Mouse (Mus musculus) MEL (cell line): Measurements from ENCODE around the gene F830045P16Rik. TPM values are rescaled to one million over a fixed set of nuclear protein-coding genes. Genes with fewer than 3 reads are reported as not detected.

Experiments used
- DNase-seq: peaks from one replicate; pipeline ENCODE4 v3.0.0; 2011; ENCODE audit warnings: low read depth, low spot score
- H3K27ac ChIP-seq: 2 replicates; pipeline ENCODE4 v1.5.1; 2012; ENCODE audit warnings: low read depth, mild to moderate bottlenecking, control low read depth, low read length, moderate library complexity; ENCODE audit not compliant: control insufficient read depth
- H3K27me3 ChIP-seq, 2 experiments: fragments of 150-350 bp in 1 of 2; sonication (generic) in 1 of 2; 2 replicates each; pipeline ENCODE4 v1.6.1; 2012; ENCODE audit warnings: low read length in 2 of 2, mild to moderate bottlenecking in 2 of 2, improper control_type of control experiment in 1 of 2, moderate library complexity in 1 of 2; ENCODE audit not compliant: insufficient read depth in 2 of 2, control insufficient read depth in 1 of 2
- H3K36me3 ChIP-seq, 2 experiments: 2 replicates each; pipeline ENCODE4 v1.6.1; 2012 to 2014; ENCODE audit warnings: low read length in 2 of 2, improper control_type of control experiment in 1 of 2, inconsistent platforms in 1 of 2, mild to moderate bottlenecking in 1 of 2; ENCODE audit not compliant: insufficient read depth in 2 of 2, control insufficient read depth in 1 of 2
- H3K4me1 ChIP-seq, 2 experiments: fragments of 150-350 bp in 1 of 2; sonication (generic) in 1 of 2; 2 replicates each; pipeline ENCODE4 v1.6.1; 2012; ENCODE audit warnings: low read length in 2 of 2, improper control_type of control experiment in 1 of 2, mild to moderate bottlenecking in 1 of 2; ENCODE audit not compliant: insufficient read depth in 2 of 2, control insufficient read depth in 1 of 2
- H3K4me3 ChIP-seq, 2 experiments: fragments of 150-350 bp in 1 of 2; sonication (generic) in 1 of 2; 2 replicates each; pipeline ENCODE4 v1.5.1; 2012; ENCODE audit warnings: low read depth in 2 of 2, low read length in 2 of 2, mild to moderate bottlenecking in 2 of 2, moderate library complexity in 2 of 2, control low read depth in 1 of 2, improper control_type of control experiment in 1 of 2; ENCODE audit not compliant: control insufficient read depth in 1 of 2, insufficient read depth in 1 of 2
- H3K79me2 ChIP-seq: 2 replicates; pipeline ENCODE4 v1.6.1; 2012; ENCODE audit warnings: mild to moderate bottlenecking, low read length, moderate library complexity; ENCODE audit not compliant: control insufficient read depth, poor library complexity, insufficient read depth
- H3K9ac ChIP-seq: 2 replicates; pipeline ENCODE4 v1.6.1; 2012; ENCODE audit warnings: low read depth, mild to moderate bottlenecking, control low read depth, low read length, moderate library complexity; ENCODE audit not compliant: control insufficient read depth, poor library complexity, severe bottlenecking
- H3K9me3 ChIP-seq: fragments of 150-350 bp; sonication (generic); replicated peaks from 2 replicates; pipeline ENCODE4 v1.6.1; 2012; ENCODE audit warnings: mild to moderate bottlenecking, low read length, improper control_type of control experiment, moderate library complexity; ENCODE audit not compliant: insufficient read depth
- CTCF ChIP-seq, 3 experiments: IDR thresholded peaks in 2 of 3; conservative IDR thresholded peaks in 1 of 3; 2 replicates each; pipeline ENCODE4 v1.5.1; 2011 to 2012; ENCODE audit warnings: low read length in 3 of 3, low read depth in 2 of 3, mild to moderate bottlenecking in 2 of 3, improper control_type of control experiment in 1 of 3, inconsistent platforms in 1 of 3, mixed read lengths in 1 of 3, moderate library complexity in 1 of 3; ENCODE audit not compliant: control insufficient read depth in 1 of 3, insufficient read depth in 1 of 3, poor library complexity in 1 of 3, severe bottlenecking in 1 of 3
- ELF1 ChIP-seq: IDR thresholded peaks from 2 replicates; pipeline ENCODE4 v1.6.1; 2014; ENCODE audit warnings: low read depth, mild to moderate bottlenecking, inconsistent platforms, low read length, improper control_type of control experiment, moderate library complexity
- GABPA ChIP-seq: IDR thresholded peaks from 2 replicates; pipeline ENCODE4 v1.6.1; 2012; ENCODE audit warnings: low read depth, mild to moderate bottlenecking, inconsistent platforms, low read length, improper control_type of control experiment, moderate library complexity
- GATA1 ChIP-seq: IDR thresholded peaks from 2 replicates; pipeline ENCODE4 v1.6.1; 2011; ENCODE audit warnings: low read depth, low read length, improper control_type of control experiment
- MYB ChIP-seq: IDR thresholded peaks from 2 replicates; pipeline ENCODE4 v1.6.1; 2011; ENCODE audit warnings: mild to moderate bottlenecking, low read depth, low read length, improper control_type of control experiment
- NRF1 ChIP-seq: IDR thresholded peaks from 2 replicates; pipeline ENCODE4 v1.6.1; 2014; ENCODE audit warnings: low read depth, mild to moderate bottlenecking, inconsistent platforms, low read length, improper control_type of control experiment, moderate library complexity; ENCODE audit not compliant: poor library complexity, insufficient read depth, severe bottlenecking
- POLR2AphosphoS5 ChIP-seq: IDR thresholded peaks from 2 replicates; pipeline ENCODE4 v1.6.1; 2012; ENCODE audit warnings: low read depth, borderline replicate concordance, mild to moderate bottlenecking, inconsistent platforms, low read length, moderate library complexity, mixed read lengths
- SIN3A ChIP-seq: IDR thresholded peaks from 2 replicates; pipeline ENCODE4 v1.6.1; 2012; ENCODE audit warnings: low read length, improper control_type of control experiment, inconsistent platforms
- SMC3 ChIP-seq: IDR thresholded peaks from 2 replicates; pipeline ENCODE4 v1.6.1; 2011; ENCODE audit warnings: low read depth, low read length, improper control_type of control experiment
- TAL1 ChIP-seq: IDR thresholded peaks from 2 replicates; pipeline ENCODE4 v1.6.1; 2012; ENCODE audit warnings: mild to moderate bottlenecking, inconsistent platforms, low read length, moderate library complexity, mixed read lengths
- TCF12 ChIP-seq: IDR thresholded peaks from 2 replicates; pipeline ENCODE4 v1.6.1; 2014; ENCODE audit warnings: low read depth, mild to moderate bottlenecking, inconsistent platforms, low read length, improper control_type of control experiment, moderate library complexity
- USF1 ChIP-seq: IDR thresholded peaks from 2 replicates; pipeline ENCODE4 v1.6.1; 2014; ENCODE audit warnings: low read depth, mild to moderate bottlenecking, inconsistent platforms, low read length, improper control_type of control experiment, moderate library complexity
- USF2 ChIP-seq, 2 experiments: IDR thresholded peaks; 2 replicates each; pipeline ENCODE4 v1.6.1; 2011 to 2012; ENCODE audit warnings: improper control_type of control experiment in 2 of 2, low read length in 2 of 2, borderline replicate concordance in 1 of 2, inconsistent platforms in 1 of 2, low read depth in 1 of 2, mild to moderate bottlenecking in 1 of 2; ENCODE audit not compliant: insufficient read depth in 1 of 2
- ZC3H11A ChIP-seq: IDR thresholded peaks from 2 replicates; pipeline ENCODE4 v1.6.1; 2012; ENCODE audit warnings: low read depth, mild to moderate bottlenecking, inconsistent platforms, low read length, improper control_type of control experiment
- ZKSCAN1 ChIP-seq: IDR thresholded peaks from 2 replicates; pipeline ENCODE4 v1.6.1; 2012; ENCODE audit warnings: low read depth, mild to moderate bottlenecking, inconsistent platforms, low read length, improper control_type of control experiment, moderate library complexity
- ZNF384 ChIP-seq: IDR thresholded peaks from 2 replicates; pipeline ENCODE4 v1.6.1; 2012; ENCODE audit warnings: low read depth, mild to moderate bottlenecking, inconsistent platforms, low read length, improper control_type of control experiment
- polyA plus RNA-seq, 2 experiments: library from polyadenylated mRNA; stranded (reverse) in 1 of 2; unstranded in 1 of 2; fragments of >175 nt in 1 of 2; fragments of >200 nt in 1 of 2; gene quantifications; 2 replicates each; pipeline versions ENCODE4 v1.2.1 to v1.2.4; 2012; ENCODE audit warnings: low replicate concordance in 2 of 2, low read depth in 1 of 2; ENCODE audit not compliant: insufficient read length in 2 of 2, insufficient read depth in 1 of 2, missing spikeins in 1 of 2
- total RNA-seq: library from RNA; depleted of rRNA; stranded (reverse); fragments of 300-350 nt; gene quantifications from 2 replicates; pipeline ENCODE4 v1.2.3, GENCODE M21; 2012

F830045P16Rik gene
- total and polyA plus RNA-seq, 3 experiments: not detected

DNA sequence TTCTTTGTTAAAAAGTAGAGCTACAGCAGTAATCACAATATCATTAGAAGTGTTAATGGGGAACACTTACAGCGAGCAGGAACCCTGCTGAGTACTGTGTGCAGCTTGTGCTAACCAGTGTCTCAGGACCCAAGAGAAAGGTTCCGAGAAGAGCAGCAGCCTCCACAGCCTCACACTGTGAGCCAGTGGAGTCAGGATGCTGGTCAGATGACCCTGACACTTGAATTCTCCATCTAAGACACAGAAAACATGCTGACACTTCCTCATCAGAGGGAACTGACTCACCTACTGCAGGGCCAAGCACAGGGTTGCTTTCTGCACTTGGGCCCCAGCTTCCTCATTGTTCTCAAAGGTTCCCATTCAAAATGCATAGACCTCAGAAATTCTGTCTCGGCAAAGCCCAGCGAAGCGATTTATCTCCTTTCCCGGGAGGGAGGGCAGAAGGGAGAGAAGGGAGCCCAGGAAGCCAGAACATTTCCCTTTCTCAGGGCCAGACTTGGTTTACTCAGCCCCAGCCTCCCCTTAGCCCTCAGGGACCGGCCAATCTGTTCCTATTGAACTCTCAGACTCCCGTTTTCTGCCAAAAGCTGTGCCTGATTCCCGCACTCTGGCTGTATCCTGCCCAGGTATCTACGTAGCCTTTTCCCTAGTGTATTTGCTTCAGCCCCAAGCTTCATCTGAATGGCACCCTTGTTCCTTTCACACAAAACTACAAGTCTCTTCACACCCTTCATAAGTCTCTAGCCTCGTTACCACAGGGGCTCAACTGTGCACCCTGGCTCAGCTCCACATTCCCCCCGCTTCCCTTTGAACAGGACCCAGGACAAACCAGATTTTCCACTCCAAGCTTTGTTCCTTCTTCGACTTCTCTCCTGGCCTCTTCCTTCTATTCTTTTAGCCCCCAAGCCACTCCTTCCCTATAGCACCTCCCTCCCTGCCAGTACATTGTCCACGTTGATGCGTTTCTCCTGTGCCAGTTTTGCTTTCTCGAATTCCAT is 21.2 kb downstream of the F830045P16Rik start (continued):
- TF ChIP-seq SMC3 (no peak), ELF1 (no peak), NRF1 (no peak)

DNA sequence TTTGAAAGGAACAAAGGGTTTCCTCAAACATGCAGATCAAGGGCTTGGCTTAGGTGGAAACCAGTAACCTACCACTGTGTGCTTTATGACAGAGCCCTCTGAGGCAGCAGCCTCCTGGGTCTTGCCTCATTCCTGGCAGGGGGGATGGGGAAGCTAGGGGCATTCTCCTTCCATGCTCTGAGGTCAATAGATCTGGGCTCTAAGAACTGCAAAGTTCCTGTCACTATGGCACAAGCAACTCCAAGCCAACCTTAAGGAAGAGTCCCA is 22.1 kb downstream of the F830045P16Rik start:
- H3K27ac ChIP-seq: no peak overlapping the region
- no peaks in the 10 kb centered on the region for H3K9me3 ChIP-seq
- H3K36me3 ChIP-seq: no peaks in the 10 kb centered on the region
- no peaks in the 10 kb centered on the region for H3K4me1 ChIP-seq
- no peak for TF ChIP-seq TCF12
- no peak for TF ChIP-seq ZNF384
- no peak for TF ChIP-seq ZC3H11A
- no peak for TF ChIP-seq MYB
- no peak for TF ChIP-seq USF1
- no peak for TF ChIP-seq TAL1
- no peak for TF ChIP-seq CTCF (IDR thresholded peaks at IDR 0.05 in 2 of 3, conservative IDR thresholded peaks at IDR 0.05 in 1 of 3; ENCODE audit: control insufficient read depth in 1 of 3, insufficient read depth in 1 of 3, low read depth in 2 of 3, low read length in 3 of 3, poor library complexity in 1 of 3, severe bottlenecking in 1 of 3)
- no peak for TF ChIP-seq ZKSCAN1
- TF ChIP-seq SIN3A: no peak
- no peak for TF ChIP-seq GATA1
- no peak for TF ChIP-seq POLR2AphosphoS5
- no peak for TF ChIP-seq USF2 (IDR thresholded peaks at IDR 0.05; ENCODE audit: borderline replicate concordance in 1 of 2, insufficient read depth in 1 of 2, low read depth in 1 of 2, low read length in 2 of 2)
- no peak for TF ChIP-seq GABPA
- no peak overlapping the region for H3K9ac ChIP-seq
- no peaks in the 10 kb centered on the region; a peak in 1 of 4 replicates for H3K27me3 ChIP-seq
- no peak overlapping the region for H3K4me3 ChIP-seq
- no peak for DNase-seq
- H3K79me2 ChIP-seq: no peaks in the 10 kb centered on the region
